Mouse (Mus musculus) thymus, postnatal 0 days (tissue): ENCODE measurements around the gene Klhdc3. TPM values are rescaled to one million over a fixed set of nuclear protein-coding genes. Genes with fewer than 3 reads are reported as not detected.

Experiments used
- DNase-seq: peaks from one replicate; pipeline ENCODE4 v3.0.0-alpha.2; 2015; ENCODE audit warnings: low spot score
- polyA plus RNA-seq: library from polyadenylated mRNA; unstranded; fragments of >200 nt; fragmentation: Nextera tagmentation; extraction: Ambion mirVana; gene quantifications from 2 replicates; pipeline ENCODE4 v1.2.1, GENCODE M21; 2015

Klhdc3 gene
- polyA plus RNA-seq, 1 experiment from 2014 or later, result 77.8 TPM

DNA sequence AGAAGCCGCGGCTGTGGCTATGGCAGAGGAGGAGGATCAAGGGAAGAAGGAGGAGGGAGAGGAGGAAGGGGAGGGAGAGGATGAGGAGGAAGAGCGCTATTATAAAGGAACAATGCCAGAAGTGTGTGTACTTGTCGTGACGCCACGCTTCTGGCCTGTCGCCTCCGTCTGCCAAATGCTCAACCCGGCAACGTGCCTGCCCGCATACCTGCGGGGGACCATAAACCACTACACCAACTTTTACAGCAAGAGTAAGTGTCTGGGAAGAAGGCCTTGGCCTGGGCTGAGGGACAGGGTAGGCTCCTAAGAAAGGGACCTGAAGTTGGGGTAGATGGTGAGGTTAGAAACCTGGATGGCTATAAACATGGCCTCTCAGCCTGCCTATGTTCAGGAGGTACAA is 18.7 kb downstream of the Klhdc3 start:
- no peak for DNase-seq

DNA sequence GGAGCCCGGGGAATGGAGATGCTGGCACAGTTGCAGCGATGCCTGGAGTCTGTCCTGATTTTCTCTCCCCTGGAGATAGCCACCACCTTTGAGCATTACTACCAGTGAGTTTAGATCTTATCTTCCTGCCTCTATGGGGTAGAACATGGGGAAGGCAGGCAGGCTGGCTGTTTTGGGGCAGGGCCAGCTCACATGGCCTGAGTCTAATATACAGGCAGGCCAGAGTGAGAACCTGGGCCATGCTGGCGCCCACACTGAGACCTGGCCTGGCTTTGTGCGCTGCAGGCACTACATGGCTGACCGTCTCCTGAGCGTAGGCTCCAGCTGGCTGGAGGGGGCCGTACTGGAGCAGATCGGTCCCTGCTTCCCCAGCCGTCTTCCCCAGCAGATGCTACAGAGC is 19.4 kb downstream of the Klhdc3 start:
- no peak for DNase-seq

DNA sequence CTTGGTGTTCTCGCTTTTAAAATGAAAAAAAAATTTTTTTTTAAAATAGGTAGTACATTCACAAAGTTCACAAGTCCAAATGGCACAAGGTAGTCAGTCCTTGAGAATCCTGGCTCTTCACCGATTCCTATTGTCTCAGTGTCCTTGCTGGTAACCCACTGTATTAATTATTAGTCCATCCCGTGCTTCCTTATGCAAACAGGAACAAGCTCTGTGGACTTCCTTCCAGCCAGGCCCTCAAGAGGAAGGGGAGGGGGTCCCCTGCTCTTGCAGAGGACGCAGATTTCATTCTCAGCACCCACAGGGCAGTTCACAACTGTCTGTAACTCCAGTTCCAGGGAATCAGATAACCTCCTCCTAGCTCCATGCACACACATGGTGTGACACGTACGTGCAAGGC is 24.7 kb downstream of the Klhdc3 start:
- DNase-seq, result no peak

DNA sequence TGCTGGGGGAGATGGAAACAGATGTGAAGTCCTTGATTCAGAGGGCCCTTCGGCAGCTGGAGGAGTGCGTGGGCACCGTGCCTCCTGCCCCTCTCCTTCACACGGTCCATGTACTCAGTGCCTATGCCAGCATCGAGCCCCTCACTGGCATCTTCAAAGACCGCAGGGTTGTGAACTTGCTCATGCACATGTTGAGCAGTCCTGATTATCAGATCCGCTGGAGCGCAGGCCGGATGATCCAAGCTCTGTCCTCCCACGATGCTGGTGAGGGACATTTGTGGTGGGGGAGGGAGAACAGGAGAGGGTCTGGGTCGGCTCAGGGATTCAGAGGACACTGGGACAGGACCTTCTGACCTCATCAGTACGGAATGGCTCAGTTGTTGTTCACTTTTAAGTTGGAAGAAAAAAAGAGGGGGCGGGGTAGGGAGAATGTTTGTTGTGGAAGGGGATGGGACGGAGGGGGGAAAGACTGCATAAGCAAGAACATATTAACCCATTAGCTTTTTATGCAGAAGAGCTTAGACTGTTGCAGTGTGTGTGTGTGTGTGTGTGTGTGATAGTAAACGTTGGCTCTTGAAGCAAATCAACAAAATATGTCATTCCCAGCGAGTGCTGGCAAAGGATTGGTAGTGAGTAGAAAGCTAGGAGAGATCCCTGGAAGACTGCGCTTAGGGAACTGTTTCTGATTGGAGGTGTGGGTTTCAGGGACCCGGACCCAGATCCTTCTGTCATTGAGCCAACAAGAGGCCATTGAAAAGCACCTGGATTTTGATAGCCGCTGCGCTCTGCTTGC is 28.8 kb downstream of the Klhdc3 start:
- no peak for DNase-seq

DNA sequence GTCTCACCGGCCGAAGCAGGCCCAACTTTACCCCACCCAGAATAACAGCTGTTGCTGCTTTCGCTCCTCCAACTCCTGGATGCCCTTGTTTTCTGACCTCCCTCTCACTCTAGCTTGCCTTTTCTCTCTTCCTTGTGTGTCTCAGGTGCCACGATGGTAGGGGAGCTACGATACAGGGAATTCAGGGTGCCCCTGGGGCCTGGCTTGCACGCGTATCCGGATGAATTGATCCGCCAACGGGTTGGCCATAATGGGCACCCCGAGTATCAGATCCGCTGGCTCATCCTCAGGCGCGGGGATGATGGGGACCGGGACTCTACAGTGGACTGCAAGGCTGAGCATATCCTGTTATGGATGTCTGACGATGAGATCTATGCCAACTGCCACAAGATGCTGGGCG is 29.4 kb downstream of the Klhdc3 start:
- DNase-seq, result no peak

DNA sequence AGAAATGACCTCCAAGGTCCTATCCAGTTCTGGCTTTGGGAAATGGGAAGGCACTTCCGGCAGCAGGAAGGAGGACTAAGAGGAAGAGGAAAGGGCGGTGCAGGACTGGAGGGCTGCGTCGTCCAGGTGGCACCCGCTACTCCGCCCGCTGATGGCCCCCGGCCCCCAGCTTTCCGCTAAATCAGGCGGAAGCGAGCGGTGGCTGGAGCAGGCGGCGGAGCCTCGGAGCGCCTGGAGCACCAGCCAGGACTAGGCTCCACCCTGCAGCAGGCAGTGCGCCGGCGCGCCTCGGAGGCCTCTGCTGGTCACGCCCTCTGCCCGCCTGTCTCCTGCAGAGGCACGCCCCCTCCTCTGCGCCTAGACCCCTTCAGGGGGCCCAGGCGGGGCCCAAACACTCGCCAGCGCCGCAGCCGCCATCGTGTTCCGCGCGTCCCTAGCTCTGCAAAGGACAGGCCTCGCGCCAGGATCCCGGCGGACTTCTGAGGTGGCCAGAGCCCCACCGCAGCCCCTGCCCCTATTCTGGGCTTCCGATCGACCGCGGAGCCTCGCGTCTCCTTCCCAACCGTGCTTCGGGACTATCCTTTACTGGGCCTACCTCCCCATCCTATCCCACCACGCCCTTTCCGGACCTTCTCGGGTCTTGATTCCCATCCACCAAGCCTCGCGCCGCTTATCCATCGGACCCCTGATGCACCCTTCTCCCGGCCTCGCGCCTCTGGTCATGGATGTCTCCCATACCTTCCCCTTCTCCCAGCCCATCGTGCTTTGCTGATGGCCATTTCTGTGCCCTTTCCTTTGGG is 30.3 kb downstream of the Klhdc3 start, which contains the start of gene Cul7:
Gene Cul7, plus strand, starts transcription at position 106 of the 800 bp plus-strand sequence.
- DNase-seq, result peak; percentile 93

DNA sequence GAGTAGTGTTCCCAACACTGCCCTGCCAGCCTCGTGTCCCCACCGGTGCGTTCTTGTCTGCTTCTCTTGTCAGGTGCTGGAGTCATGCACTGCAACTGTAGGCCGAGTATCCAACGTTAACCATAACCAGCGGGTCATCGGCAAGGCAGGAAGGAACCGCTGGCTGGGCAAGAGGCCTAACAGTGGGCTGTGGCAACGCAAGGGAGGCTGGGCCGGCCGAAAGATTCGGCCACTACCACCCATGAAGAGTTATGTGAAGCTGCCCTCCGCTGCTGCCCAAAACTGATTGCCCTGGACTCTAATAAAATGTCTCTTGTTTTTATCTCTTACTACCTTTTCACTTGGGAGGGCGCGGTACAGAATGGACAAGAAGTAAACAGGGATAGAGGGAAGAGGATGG is 30.9 kb downstream of the Klhdc3 start:
- DNase-seq, result no peak

DNA sequence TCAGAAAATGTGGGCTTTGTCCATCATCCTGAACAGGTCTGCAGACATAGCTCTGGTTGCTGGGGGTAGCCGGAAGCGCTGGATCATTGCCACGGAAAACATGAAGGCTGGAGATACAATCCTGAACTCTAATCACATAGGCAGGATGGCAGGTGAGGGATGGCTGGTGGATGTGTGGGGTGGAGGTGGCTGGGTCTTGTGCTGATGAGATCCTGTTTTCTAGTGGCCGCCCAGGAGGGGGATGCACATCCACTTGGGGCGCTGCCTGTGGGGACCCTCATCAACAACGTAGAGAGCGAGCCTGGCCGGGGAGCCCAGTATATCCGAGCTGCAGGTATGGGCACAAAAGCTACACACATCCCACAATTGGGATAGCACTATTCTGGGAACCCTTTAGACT is 32.3 kb downstream of the Klhdc3 start:
- DNase-seq, result no peak

DNA sequence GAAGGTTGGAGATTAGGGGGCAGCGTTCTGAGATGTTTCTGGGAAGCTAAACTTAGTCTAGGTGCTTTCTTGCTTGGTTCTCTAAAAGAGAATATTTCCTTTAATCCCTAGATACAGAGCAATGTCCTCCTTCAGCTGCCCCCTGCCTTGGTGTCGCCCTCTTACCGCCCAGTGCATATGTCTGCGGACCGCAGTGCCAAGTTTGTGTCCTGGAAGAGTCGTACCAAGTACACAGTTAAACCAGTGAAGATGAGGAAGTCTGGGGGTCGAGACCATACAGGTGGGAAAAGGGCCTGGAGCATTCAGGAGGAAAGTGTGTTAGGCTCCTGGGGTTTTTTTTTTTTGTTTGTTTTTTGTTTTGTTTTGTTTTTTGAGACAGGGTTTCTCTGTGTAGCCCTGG is 33.4 kb downstream of the Klhdc3 start:
- DNase-seq, result no peak

DNA sequence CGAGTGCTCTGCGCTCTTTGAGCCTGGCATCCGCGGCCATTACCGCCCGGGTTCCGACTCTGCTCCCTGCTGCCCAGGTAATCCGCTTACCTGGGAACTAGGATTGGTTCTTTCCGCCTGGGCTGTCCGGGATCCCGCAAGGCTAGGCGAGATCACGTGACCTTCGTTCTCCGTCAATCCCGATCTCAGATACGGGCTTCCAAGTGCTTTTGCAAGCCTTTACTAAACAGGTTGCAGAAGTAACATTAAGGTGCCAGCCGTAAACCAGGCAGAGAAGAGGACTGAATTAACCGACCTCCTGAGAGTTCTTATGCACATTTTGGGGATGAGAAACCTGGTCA is 34.4 kb downstream of the Klhdc3 start:
- DNase-seq, result no peak

DNA sequence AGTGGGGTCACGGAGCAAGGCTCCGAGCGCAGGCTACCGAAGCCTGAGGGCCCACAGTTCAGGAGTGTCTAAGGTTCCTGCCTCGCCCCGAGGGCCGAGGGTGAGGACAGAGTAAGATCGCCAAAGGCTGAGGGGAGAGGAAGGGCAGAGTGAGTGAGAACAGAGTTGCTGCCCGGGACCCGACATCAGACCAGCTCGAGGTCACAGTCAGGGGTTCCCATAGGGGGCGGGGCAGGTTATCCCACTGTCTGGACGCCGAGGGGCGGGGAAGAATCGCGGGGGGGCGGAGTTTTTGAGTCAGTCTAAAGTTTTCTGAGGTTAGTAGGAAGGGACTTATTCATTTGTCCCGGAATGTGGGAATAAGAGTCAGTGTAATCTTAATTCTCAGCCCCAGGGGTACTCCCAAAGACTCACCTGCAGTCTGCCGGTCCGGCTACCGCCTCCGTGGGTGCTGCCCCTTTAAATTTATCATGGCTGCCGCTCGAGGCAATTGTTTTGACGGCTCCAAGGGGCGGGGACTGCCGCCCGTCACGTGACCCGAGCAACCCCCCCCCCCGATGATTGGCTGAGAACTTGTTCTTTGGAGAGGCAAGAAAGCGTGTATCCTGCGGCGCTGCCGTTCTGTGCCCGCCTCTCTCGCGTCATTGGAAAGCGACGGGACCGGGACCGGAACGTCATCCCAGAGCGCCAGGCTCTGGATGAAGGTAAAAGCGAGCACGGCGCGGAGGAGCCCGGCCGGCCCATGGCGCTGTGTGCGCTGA is 35.0 kb downstream of the Klhdc3 start, which contains the start of the genes Klc4 and Mrpl2:
Gene Klc4, minus strand, starts transcription at position 462 of the 761 bp plus-strand sequence.
Gene Mrpl2, plus strand, starts transcription at position 669 of the 761 bp plus-strand sequence.
- DNase-seq, result peak; percentile 99

DNA sequence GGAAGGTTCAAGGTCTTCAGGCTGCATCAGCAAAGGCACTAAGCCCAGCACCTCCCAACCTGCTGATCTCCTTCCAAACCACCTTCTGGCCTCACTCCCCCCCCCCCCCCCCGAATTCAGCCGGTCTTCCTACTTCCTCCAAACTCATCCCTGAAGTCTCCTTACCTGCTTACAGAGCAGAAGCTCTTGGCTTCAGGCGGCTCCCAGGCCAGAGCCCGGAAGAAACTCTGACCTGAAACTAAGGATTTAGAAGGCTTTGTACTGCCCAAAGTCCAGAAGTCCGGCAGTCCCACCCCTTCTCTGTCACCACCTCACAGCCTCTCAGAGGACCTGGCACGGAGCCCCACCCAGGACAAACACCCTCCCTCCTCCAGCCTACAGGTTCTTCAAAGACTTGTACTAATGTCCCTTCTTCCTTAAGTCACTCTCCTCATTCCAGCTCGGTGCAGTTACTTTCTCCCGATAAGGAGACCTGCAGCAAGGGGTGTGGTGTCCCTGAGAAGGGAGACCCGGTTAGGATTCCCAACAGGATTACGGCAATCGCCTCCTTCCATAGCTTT is 35.7 kb downstream of the Klhdc3 start:
- no peak for DNase-seq

DNA sequence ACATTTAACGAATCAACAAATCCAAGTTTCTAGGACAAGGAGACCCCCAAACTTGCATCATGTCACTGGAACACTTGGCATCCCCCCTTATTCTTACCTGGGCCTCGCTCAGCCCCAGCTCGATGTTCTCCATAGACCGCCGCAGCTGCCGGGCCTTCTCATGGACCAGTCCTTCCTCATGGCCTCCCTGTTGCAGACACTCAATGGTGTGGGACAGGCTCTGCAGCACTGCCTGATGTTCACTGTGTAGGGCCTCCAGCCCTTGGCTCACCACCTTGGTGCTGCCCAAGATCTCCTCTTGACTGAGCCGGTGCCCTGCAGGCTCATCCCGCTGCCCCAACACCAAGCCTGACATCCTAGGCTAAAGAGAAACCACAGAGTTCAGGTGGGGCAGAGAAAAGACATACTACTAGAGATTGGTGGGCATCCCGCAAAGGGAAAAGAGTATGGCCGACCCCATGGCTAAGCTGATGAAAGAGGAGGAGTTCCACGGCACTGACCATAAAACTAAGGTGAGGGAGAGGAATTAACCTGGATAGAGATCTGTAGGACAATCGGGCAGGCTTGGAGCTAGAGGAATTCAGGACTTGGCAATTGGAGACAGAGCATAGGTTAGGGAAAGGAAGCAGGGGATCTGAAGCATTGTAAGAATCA is 36.4 kb downstream of the Klhdc3 start:
- DNase-seq, result no peak

DNA sequence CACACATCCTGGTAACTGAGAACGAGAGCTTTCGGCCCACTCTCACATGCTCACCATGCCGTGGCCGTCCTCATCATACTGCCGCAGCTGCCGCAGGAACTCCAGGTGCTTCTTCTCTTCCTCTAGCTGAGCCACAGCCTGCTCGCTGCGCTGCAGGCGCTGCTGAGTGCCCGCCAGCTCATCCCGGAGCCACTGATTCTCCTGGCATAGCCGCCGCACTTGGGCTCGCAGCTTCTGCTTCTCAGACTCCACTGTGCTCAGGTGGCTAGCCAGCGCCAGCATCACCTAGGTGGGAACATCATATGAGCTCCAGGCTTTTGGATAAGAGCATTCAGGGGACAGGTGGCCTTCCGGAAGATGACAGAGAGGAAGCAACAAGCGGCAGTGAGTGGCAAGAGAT is 38.7 kb downstream of the Klhdc3 start:
- DNase-seq, result no peak

DNA sequence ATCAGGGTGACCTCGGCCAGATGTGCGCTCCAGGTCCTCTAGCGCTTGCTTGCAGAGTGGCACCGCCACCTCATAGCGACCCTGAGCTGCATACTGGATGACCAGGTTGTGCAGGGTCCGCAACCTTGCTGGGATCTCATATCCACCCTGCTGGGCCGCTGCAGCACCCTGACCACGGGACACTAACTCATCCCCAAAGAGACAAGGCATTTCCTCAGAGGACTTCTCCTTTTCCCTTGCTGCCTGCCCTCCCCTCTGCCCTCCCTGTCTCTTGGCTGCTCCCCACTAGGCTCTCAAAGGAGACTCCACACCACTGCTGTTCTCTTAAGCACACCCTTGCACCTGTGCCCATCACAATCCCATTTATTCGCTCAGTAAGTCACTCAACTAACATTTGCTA is 40.8 kb downstream of the Klhdc3 start:
- no peak for DNase-seq

DNA sequence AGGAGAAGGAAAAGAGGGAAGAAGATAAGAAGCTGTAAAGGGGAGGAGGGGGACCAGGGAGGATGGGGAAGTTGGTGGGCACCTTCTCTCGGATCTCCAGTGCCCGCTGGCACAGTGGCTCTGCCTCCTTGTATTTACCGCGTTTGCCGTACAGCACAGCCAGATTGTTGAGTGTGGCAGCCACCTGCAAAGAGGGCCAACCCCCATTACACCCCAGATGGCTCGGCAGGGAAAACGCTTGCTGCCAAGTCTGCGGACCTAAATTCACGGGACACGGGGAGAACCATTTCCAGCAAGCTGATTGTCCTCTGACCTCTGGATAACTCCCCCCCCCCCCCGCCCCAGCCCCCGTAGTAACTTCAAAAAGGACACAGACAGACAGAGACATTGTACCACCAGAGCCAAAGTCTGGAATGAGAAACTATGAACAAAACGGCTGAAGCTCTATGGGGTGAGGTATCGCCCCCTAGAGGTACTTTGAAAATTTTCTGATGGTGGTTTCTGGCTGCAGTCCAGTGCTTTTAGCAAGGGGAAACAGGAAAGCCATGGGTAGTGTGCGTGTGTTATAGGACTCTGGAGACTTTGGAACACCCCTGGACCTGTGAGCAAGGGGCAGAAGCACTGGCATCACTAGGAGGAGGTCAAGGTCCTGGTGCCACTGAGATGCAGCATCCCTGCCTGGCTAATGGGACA is 43.7 kb downstream of the Klhdc3 start:
- peak; percentile 76 for DNase-seq

DNA sequence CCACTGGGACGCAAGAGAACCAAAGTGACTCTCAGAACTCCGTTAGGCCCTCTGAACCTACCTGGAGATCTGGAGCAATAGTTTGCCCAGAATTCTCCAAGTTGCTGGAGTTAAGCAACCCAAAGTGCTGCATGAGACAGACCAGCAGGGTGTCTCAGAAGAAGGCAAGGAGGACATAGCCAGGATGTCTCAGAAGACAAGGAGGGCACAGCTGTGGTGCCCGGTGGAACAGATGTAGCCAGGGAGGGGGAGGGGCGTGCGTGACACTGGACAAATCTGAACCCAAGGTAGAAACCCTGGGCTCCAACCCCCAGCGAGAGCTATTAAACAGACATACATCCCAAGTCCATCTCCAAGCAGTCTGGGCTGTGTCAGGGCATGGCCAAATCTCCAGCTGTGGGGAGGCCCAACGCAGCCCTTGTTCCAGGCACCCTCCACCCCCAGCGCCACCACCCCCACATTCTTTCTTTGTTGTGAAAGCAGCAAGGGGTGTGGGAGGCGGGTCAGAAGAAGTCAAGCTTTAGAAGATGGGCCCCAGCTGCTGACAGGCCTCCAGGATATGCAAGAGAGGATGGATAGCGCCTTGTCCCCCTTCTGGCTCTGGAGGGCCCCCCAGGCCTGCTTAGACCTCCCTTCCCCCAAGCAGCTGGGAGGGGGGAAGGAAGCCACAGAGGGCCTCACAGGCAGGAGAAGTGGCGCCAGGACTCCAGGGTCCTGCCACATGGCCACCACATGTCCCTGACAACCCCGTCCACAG is 50.9 kb downstream of the Klhdc3 start:
- DNase-seq, result peak; percentile 65

DNA sequence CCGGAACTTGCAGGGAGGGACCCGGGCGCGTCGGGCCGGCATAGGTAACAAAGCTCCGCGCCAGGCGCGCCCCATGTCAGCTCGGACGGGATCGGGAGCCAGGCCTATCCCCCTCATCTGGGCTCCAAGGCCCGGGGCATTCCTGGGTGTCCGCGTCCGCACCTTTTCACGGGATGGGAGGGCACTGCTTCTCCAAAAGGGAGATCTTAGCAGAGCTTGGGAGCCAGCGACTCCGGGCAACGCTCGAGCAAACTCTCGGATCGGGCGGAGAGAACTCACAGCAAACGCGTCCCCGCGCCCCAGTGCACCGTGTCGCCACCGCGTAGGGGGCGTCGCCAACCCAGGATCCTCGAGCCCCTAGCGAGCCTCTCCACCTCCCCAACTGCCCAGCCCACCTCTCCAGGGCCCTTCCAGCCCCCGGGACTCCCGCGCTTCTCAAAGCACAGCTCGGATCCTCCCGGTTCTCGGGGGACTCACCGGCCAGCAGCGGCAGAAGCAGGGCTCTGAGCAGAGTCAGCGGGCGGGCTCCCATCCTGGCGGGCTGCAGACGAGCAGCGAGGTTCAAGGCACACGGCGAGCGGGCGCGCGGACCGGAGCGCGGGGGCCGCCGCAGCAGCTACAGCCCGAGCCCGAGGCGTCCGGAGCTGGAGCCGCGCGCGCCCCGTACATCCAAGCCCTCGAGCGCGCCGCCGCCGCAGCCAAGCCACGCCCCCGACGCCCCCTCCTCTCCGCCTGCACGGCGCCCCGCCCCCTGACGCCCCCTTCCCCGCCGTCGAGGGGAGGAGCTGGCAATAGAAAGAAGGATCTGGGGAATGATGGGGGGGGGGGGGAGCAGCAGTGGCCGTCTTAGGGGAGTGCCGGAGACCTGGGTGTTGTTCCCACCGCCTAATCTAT is 51.7 kb downstream of the Klhdc3 start, which contains the start of gene Ptk7:
Gene Ptk7, minus strand, starts transcription at position 714 of the 894 bp plus-strand sequence.
- DNase-seq, result peak; percentile 68

DNA sequence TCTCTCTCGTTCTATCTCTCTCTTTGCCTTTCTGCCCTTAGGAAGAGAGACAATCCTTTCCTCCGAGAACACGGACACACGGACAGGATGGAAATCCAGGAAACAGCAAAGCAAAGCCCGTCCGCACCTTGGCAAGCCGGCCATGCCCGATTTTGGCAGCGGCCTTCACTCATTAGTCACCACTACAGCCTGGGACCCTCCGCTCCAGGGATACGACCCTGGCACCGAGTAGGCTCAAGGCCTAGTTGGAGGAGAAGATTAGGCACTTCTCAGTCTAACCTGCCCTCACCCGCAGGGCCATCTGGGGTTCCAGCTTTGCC is 52.3 kb downstream of the Klhdc3 start:
- no peak for DNase-seq
